Mouse (Mus musculus) stomach, embryonic 14.5 days (tissue): ENCODE data around the gene Tbx6. TPM values are rescaled to one million over a fixed set of nuclear protein-coding genes. Genes with fewer than 3 reads are reported as not detected.

Experiments
- ATAC-seq: fragments of 200-750 bp; cut with Nextera tagmentation; 2 replicates; pipeline ENCODE4 v1.8.0; 2017; ENCODE audit warnings: low read depth, moderate TSS enrichment; ENCODE audit not compliant: insufficient number of reproducible peaks, insufficient read depth, low FRiP score
- H3K27ac ChIP-seq: fragments of 300-500 bp; sonication (generic); 2 replicates; pipeline ENCODE4 v1.5.1; 2014; ENCODE audit warnings: mild to moderate bottlenecking, low read length, moderate library complexity, mixed read lengths
- H3K27me3 ChIP-seq: fragments of 300-500 bp; sonication (generic); 2 replicates; pipeline ENCODE4 v1.6.1; 2014; ENCODE audit warnings: low read length, control low read depth, mixed read lengths; ENCODE audit not compliant: control insufficient read depth, insufficient read depth
- H3K36me3 ChIP-seq: fragments of 300-500 bp; sonication (generic); 2 replicates; pipeline ENCODE4 v1.6.1; 2014; ENCODE audit warnings: mild to moderate bottlenecking, control low read depth, low read length, moderate library complexity, mixed read lengths; ENCODE audit not compliant: control insufficient read depth, insufficient read depth
- H3K4me1 ChIP-seq: fragments of 300-500 bp; sonication (generic); 2 replicates; pipeline ENCODE4 v1.6.1; 2014; ENCODE audit warnings: low read length, control low read depth, mixed read lengths; ENCODE audit not compliant: control insufficient read depth, insufficient read depth
- H3K4me2 ChIP-seq: fragments of 300-500 bp; sonication (generic); replicated peaks from 2 replicates; pipeline ENCODE4 v1.6.1; 2014; ENCODE audit warnings: low read depth, low read length, control low read depth
- H3K4me3 ChIP-seq: fragments of 300-500 bp; sonication (generic); 2 replicates; pipeline ENCODE4 v1.5.1; 2014; ENCODE audit warnings: low read depth, low read length, control low read depth
- H3K9ac ChIP-seq: fragments of 300-500 bp; sonication (generic); replicated peaks from 2 replicates; pipeline ENCODE4 v1.6.1; 2014; ENCODE audit warnings: low read depth, mild to moderate bottlenecking, control low read depth, low read length, moderate library complexity, mixed read lengths
- H3K9me3 ChIP-seq: fragments of 300-500 bp; sonication (generic); 2 replicates; pipeline ENCODE4 v1.6.1; 2016; ENCODE audit warnings: low read depth, low read length, control low read depth; ENCODE audit not compliant: control insufficient read depth
- WGBS: fragments of 180-500 bp; shearing (Covaris S2); extraction: QIAGEN DNeasy Blood & Tissue Kit; methylation state at CpG from one replicate; pipeline ENCODE4 v1.1.7; 2014; 5-methylcytosine and 5-hydroxymethylcytosine counted together
- polyA plus RNA-seq: library from polyadenylated mRNA; unstranded; fragments of >200 nt; fragmentation: Nextera tagmentation; extraction: Ambion mirVana; gene quantifications from 2 replicates; pipeline ENCODE4 v1.2.1, GENCODE M21; 2014

Tbx6 gene
- polyA plus RNA-seq, 1 experiment from 2014 or later: 0.56 TPM

- Histone ChIP-seq H3K27me3 (no peaks in the 10 kb centered on the region), H3K9me3 (no peaks in the 10 kb centered on the region), H3K9ac (no peak overlapping the region), H3K4me3 (no peak overlapping the region), H3K36me3 (peaks cover 31% of the 10 kb centered on the region), H3K4me2 (peak overlapping the region; percentile 82; the same call in 1 of the 2 replicates), H3K27ac (peak overlapping the region; percentile 39; the same call in 1 of the 2 replicates), H3K4me1 (peaks cover 25% of the 10 kb centered on the region)
- no peak for ATAC-seq
- 30% methylated on average over 11 of the region's 11 CpGs for WGBS
Measured at GRCm38 (mm10) chr7:126781661-126782370, 533 bp downstream of the Tbx6 start.

- Histone ChIP-seq H3K27me3 (no peaks in the 10 kb centered on the region), H3K36me3 (peaks cover 40% of the 10 kb centered on the region), H3K9ac (no peak overlapping the region), H3K27ac (no peak overlapping the region), H3K4me3 (no peak overlapping the region), H3K4me1 (peaks cover 19% of the 10 kb centered on the region), H3K9me3 (no peaks in the 10 kb centered on the region), H3K4me2 (no peak overlapping the region)
- 78% methylated on average over 13 of the region's 13 CpGs for WGBS
- ATAC-seq: no peak
Measured at GRCm38 (mm10) chr7:126782693-126783092, 1.4 kb downstream of the Tbx6 start.

DNA sequence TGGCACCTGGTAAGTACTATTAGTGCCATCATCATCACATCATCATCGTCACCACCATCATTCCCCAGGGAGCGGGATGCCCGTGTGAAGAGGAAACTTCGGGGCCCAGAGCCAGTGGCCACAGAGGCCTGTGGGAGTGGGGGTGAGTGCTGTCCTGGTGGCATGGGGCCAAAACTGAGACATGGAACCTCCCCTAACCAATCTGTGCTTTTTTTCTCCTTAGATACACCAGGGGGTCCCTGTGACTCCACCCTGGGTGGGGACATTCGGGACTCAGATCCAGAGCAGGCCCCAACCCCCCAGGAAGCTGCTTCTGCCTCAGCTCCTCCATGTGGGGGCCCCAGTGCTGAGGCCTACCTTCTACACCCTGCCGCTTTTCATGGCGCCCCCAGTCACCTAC, 3.2 kb downstream of the Tbx6 start:
- peaks cover 53% of the 10 kb centered on the region for H3K36me3 ChIP-seq
- H3K9me3 ChIP-seq: no peaks in the 10 kb centered on the region
- H3K4me1 ChIP-seq: peaks cover 18% of the 10 kb centered on the region

GRCm38 (mm10) chr7:126785056-126785455, 3.8 kb downstream of the Tbx6 start:
- H3K4me1 ChIP-seq: peaks cover 13% of the 10 kb centered on the region
- H3K27me3 ChIP-seq: no peaks in the 10 kb centered on the region
- H3K36me3 ChIP-seq: peaks cover 58% of the 10 kb centered on the region
- no peak overlapping the region for H3K4me2 ChIP-seq
- WGBS: 57% methylated on average over 4 of the region's 4 CpGs
- no peak overlapping the region for H3K4me3 ChIP-seq
- H3K9ac ChIP-seq: no peak overlapping the region
- no peak for ATAC-seq
- no peaks in the 10 kb centered on the region for H3K9me3 ChIP-seq
- no peak overlapping the region for H3K27ac ChIP-seq

More for the DNA sequence above, 3.2 kb downstream of the Tbx6 start:
- WGBS: 75% methylated on average over 7 of the region's 7 CpGs
- no peak overlapping the region for H3K27ac ChIP-seq
- H3K4me3 ChIP-seq: no peak overlapping the region
- H3K9ac ChIP-seq: no peak overlapping the region
- no peaks in the 10 kb centered on the region for H3K27me3 ChIP-seq
- H3K4me2 ChIP-seq: no peak overlapping the region
- ATAC-seq: no peak

DNA sequence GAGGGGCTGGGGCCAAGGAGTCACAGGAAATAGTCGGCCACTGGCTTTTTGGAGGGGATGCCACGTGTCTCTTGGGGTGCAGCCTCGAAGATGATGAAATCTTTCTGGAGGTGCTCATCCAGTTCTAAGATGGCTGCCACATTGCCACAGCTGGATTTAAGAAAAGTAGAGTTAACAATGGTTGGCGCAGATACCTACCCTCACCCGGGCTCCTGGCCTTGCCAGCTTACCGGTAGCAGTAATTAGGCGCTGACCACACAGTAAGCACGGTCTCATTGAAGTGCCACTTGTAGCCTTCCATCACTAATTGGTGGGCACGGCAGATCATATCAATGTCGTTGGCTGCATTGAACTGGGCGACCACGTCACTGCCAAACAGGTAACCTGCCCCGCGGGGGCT, 4.9 kb downstream of the Tbx6 start:
- no peaks in the 10 kb centered on the region for H3K27me3 ChIP-seq
- H3K4me1 ChIP-seq: peaks cover 12% of the 10 kb centered on the region; the same call in 1 of the 2 replicates
- H3K9ac ChIP-seq: no peak overlapping the region
- H3K36me3 ChIP-seq: peaks cover 58% of the 10 kb centered on the region
- no peaks in the 10 kb centered on the region for H3K9me3 ChIP-seq
- 88% methylated on average over 14 of the region's 14 CpGs for WGBS
- H3K4me2 ChIP-seq: no peak overlapping the region
- no peak overlapping the region for H3K4me3 ChIP-seq
- no peak for ATAC-seq
- H3K27ac ChIP-seq: no peak overlapping the region

GRCm38 (mm10) chr7:126789141-126789540, 7.9 kb downstream of the Tbx6 start:
- H3K4me2 ChIP-seq: no peak overlapping the region
- H3K4me3 ChIP-seq: no peak overlapping the region
- WGBS: 89% methylated on average over 4 of the region's 4 CpGs
- no peak overlapping the region for H3K27ac ChIP-seq
- H3K27me3 ChIP-seq: no peaks in the 10 kb centered on the region
- ATAC-seq: no peak
- peaks cover 10% of the 10 kb centered on the region; the same call in 1 of the 2 replicates for H3K4me1 ChIP-seq
- H3K9ac ChIP-seq: no peak overlapping the region
- H3K9me3 ChIP-seq: no peaks in the 10 kb centered on the region
- H3K36me3 ChIP-seq: peaks cover 57% of the 10 kb centered on the region

GRCm38 (mm10) chr7:126791851-126792720, 10.8 kb downstream of the Tbx6 start, which contains the start of gene Ppp4c:
TSS of gene Ppp4c (minus strand) at chr7:126792496.
- Histone ChIP-seq H3K4me3 (peak within 1 kb of the TSS; percentile 90), H3K4me1 (peaks cover 14% of the 10 kb centered on the region; the same call in 1 of the 2 replicates), H3K27me3 (no peaks in the 10 kb centered on the region), H3K9me3 (no peaks in the 10 kb centered on the region), H3K9ac (peak within 1 kb of the TSS; percentile 93), H3K4me2 (peak within 1 kb of the TSS; percentile 66), H3K27ac (peak within 1 kb of the TSS; percentile 96), H3K36me3 (peaks cover 58% of the 10 kb centered on the region)
- under 1% methylated on average over 79 of the region's 83 CpGs for WGBS
- peak; percentile 95 for ATAC-seq

- Histone ChIP-seq H3K4me3 (peak overlapping the region; percentile 90), H3K27ac (peak overlapping the region; percentile 96), H3K9ac (peak overlapping the region; percentile 28; the same call in 1 of the 2 replicates), H3K4me1 (peaks cover 22% of the 10 kb centered on the region), H3K36me3 (peaks cover 54% of the 10 kb centered on the region), H3K27me3 (no peaks in the 10 kb centered on the region), H3K4me2 (peak overlapping the region; percentile 66), H3K9me3 (no peaks in the 10 kb centered on the region)
- ATAC-seq: no peak
- 22% methylated on average over 11 of the region's 11 CpGs for WGBS
Measured at GRCm38 (mm10) chr7:126792721-126793443, 11.6 kb downstream of the Tbx6 start.
